Mouse (Mus musculus): ENCODE data around the gene Olfr1036.
"Not testable (repeated sequence)": the region's sequence is repeated elsewhere in the genome, so short reads cannot be mapped to it uniquely, and the experiment has no call there.

The Olfr1036 gene

GRCm38 (mm10) chr2:86073692-86074091 is at the start of gene Olfr1036:
Gene Olfr1036, plus strand, starts transcription at chr2:86073992.
- not testable (repeated sequence) for DNase-seq (ENCODE audit: low read depth, low spot score)

GRCm38 (mm10) chr2:86045561-86045960 is 28.2 kb upstream of the Olfr1036 start, which contains the start of gene Olfr1034:
Gene Olfr1034, plus strand, starts transcription at chr2:86045861.
- no peak for DNase-seq (ENCODE audit: low read depth, low spot score)

GRCm38 (mm10) chr2:86050777-86051176 is 23.0 kb upstream of the Olfr1036 start:
- not testable (repeated sequence) for DNase-seq (ENCODE audit: low read depth, low spot score)

GRCm38 (mm10) chr2:86063766-86064165 is 10.0 kb upstream of the Olfr1036 start:
- DNase-seq (ENCODE audit: low read depth, low spot score): not testable (repeated sequence)

- no peak for DNase-seq (ENCODE audit: low read depth, low spot score)
These were observed 3.6 kb upstream of the Olfr1036 start for GRCm38 (mm10) chr2:86070189-86070588.

GRCm38 (mm10) chr2:86080478-86080877 is 6.7 kb downstream of the Olfr1036 start:
- DNase-seq (ENCODE audit: low read depth, low spot score): not testable (repeated sequence)

- DNase-seq (ENCODE audit: low read depth, low spot score): no peak
These were observed 13.5 kb downstream of the Olfr1036 start, which contains the start of gene Olfr1037 for GRCm38 (mm10) chr2:86087285-86087684. Gene Olfr1037, minus strand, starts transcription at chr2:86087385.

Data from retina, postnatal 7 days (tissue).